Mouse (Mus musculus) naive thymus-derived CD4-positive, alpha-beta T cell, adult 2 months (primary cell): Measurements from ENCODE around the gene Gdf15.

ENCODE experiments used
- DNase-seq: peaks from one replicate; pipeline ENCODE4 v3.0.0-alpha.2; 2011; ENCODE audit warnings: low read depth

Gene Gdf15

DNA sequence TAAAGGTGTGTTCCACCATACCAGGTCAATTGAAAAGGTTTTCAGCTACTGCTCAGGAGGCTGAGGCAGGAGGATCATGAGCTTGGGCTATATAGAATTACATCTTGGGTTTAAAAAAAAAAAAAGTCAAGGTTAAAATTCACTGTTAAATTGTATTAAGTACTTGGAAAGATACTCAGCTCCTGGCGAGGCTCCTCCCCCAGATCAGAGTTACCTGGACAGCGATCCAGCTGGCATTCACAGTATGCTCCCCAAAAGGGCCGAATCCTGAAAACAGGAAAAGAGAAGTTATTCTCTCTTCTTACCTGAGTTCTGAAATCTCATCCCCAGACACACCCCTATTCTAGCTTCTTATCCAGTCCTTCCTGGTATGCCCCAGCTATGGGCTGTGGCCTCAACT, 25.0 kb upstream of the Gdf15 start:
- DNase-seq, result no peak

DNA sequence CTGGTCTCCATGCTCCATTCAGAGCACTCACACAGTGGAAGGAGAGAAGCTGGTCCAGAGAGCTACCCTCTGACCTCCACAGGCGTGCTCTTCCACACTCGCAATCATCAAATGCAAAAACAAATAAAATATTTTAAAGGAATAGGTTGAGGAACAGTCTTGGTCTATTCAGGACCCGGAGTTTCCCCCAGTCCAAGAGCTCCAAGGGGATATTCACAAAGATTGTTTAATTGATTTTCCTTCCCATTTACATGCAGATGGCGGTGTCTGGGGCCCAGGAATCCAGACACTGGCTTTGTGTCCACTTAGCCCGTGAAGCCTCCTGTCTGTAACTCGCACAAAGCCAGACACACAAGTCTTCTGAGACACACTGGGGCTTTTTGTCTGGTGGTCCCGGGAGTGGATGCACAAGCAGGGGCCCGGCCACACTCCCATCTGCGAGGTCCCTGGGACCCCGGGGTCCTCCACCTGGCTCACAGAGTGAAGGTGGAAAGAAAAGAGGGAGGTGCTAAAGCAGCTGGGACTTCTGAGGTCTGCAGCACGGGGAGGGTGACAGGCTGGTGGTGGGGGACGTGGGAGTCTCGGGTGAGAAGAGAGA, 24.0 kb upstream of the Gdf15 start:
- no peak for DNase-seq

DNA sequence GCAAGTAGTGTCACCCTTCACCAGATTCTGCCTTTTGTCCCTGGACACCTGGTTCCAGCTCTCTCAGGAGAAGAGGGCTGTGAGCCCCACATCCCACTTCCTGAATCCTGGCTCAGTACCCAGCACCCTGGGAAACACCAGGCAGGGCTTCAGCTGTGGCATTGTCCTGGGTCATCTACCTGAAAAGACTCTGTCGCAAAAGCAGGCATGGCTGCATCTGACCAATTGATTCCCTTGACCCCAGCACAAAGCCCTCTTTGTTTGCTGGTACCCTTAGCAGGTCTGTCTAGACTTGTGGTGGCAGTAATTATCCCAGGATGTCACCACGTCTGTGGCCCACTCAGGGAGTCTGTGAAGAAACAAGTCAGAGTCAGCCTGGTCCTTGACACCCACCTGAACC, 23.2 kb upstream of the Gdf15 start:
- DNase-seq, result no peak

DNA sequence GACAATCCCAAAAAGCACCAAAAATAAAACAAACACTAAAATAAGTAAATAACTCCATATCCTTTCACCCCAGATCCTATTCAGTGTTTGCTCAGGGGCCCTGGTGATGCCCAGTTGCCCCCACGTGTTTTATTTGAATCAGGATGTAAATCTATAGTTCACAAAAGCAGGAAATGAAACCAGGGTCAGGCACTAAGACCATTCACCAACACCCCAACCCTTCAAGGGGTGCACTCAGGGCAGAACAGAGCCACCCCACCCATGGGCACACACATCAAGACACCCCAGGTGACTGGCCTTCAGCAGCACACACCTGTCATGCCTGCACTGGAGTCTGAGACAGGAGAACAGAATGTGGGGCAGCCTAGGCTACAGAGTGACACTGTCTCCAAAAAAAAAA, 21.9 kb upstream of the Gdf15 start:
- DNase-seq, result no peak

DNA sequence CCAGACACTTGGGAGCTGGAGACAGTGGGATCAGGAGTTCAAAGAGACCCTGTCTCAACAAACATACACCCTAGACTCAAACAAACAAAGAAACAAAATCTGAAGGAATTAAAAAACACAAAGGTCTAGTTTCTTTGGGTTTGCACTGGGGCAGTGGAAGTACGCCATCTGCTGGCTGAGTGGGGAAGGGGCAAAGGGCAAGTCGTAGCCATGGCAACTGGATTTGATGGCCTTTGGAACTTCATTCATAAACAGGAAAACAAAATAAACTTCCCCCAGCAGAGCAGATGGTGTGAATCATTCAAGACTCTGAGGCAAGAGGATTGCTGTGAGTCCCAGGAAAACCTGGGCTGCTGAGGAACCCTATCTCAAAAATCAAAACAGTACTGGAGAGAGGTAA, 21.0 kb upstream of the Gdf15 start:
- peak; percentile 85 for DNase-seq

DNA sequence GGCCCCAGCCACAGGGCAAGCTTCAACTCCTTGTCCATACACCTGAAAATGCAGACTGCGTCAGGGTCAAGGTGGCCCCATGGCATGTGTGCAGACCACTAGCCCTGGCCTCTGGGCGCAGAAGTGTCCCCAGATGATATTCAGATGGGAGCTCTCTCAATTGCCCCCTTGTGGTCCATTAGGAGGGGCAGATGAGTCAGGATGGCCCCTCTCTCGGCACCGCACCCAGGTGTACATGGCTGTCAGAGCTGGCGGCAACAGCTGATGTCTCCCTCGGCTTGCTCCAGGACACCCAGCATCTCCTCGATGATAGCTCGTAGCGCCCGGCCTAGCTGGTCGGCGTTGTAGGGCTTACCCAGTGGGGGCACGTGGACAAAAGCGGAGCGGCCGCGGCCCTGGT, 18.1 kb upstream of the Gdf15 start:
- DNase-seq, result no peak

DNA sequence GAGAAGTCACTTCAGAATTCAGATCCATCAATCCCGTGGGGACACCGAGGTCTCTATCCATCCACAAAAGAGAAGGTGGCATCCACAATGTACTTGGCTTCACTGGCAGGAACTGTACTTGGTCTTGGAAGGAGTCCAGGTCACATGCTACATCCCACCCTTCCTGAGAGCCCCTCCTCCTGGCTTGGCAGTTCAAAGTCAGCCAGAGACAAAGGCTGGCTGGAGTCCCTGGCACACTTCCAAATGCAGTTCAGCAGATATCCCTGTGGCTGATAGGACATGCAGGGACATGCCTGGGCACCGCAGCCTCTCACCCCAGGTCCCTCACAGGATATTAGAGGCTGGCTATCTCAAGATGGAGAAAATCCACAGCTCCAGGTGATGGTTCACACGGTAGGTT, 17.1 kb upstream of the Gdf15 start:
- DNase-seq, result no peak

DNA sequence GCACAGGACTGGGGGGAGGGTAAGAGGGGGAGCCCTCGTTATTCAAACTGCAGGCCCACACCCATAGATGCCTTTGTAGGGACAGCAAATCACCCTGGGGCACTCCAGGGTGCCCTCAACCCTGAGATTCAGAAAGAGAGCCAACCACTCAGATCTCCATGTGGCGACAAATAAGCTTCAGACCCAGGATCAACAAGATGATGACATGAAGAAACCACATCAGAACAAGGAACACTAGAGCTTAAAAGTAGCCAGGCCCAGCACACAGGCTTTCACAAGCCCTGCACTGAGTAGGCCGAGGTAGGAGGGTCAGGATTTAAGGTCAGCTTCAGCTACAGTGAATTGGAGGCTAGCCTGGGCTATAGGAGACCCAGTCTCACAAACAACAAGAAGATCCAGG, 16.7 kb upstream of the Gdf15 start:
- no peak for DNase-seq

DNA sequence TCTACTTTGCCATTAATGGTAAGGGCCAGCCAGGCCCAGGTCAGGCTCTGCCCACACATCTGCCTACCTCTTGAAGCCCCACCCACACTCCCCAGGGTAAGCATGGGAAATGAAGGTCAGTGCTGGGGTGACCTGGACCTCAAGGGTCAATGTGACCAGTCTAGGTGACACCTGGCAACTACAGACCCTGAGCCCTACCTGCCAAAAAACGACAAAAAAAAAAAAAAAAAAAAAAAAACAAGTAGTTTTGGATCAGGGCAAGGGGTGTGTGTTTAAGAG, 15.8 kb upstream of the Gdf15 start:
- no peak for DNase-seq

DNA sequence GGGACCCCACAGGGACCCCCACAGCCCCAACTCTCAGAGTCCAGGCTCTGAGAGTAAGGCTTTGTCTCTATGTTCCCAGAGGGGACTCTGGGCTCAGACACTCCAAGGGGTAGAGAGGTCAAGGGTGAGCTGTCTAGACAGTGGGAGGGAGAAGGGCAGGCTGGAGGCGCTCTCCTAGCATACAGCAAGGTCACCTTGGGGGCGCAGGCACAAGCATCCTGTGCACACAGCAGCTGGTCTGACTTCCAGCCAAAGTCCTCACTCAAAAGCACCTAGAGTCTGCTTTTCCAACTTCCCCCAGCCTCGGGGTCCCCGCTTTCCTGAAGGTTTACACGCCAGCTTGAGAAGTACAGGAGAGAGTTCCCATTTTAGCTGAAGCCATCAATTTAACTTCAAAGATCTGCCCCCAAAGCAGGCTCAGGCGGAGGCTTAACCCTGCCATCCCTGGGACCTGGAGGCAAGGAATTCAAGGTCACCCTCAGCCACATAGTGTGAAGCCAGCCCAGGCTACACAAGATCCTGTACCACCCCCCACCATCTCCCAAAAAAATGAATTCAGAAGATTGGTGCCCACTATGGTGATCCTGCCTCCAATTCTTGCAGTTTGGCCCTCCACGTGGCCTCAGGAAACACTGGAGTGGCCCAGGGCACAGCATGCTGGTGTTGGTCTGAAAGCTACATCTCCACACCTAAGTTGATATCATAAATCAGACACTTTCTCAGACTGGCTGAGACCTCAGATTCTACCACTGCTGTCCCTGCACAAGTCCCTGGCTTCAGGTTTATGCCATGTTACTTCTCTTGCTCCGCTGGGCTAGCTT, 15.3 kb upstream of the Gdf15 start:
- DNase-seq, result no peak

DNA sequence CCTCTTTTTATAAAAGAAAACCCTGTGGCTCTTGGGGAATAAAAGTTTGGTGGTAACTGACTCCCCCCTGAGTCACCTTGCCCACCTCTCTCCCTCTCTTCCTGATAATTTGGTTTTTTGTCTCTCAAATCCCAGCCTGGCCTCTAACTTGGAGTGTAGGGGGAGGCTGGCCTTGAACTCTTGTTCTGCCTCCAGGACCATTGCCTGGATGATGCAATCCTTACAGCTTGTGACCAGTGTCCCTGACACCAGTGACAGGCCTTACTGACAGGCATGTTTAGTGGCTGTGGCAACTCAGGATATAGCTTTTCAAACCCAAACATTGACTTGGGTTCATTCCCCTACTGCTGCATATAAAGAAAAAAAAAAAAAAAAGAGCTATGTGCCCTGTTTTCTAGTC, 14.5 kb upstream of the Gdf15 start:
- DNase-seq, result no peak

DNA sequence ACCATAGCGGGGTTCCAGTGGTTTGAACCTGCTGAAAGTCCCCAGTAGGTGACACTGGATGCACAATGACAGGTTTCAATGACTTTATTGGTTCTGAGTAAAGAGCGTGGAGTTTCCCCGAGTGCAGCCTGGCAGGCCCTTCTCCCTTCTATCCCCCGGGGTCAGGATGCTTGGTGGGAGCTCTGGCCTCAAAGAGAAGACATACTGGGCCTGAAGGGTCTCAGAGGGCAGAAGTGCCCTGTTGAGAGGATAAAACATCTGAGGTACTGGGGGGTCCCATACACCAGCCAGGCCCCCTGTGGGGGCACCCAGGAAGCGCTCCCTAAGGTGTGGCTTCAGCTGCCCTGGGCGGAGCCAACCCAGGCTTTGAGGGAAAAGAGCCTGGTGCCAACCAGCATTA, 14.1 kb upstream of the Gdf15 start:
- DNase-seq, result no peak

DNA sequence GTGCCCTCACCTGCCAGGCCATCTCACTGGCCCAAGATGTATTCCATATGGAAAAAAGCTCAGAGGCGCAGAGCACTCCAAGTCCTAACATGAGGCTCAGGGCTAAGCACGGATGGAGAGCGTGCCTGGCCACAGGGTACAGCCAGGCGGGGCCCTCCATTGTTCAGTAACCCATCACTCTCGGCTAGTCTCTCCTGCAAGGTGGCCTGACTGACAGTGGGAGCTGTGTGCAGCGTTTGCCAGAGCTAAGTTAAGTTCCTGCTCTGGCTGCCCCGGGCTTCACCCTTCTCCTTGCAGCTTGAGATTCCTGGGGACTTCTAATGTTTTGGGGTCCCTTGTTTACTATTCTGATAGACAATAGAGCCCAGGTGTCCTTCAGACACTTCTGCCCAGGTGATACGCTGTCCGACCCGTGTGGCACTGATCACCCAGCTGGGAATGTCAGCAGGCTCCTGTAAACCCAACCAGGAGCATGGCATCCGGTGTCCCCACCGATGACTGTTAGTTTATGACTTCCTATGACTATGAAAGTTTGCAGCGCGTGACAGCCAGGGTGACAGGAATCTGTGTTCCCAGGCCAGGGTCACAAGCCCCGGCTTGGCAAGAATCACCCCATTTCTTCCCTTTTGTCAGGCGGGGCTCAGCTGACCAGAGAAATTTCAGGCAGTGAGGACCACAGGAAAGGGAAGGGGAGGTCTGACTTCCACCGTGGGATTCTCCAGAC, 13.4 kb upstream of the Gdf15 start:
- no peak for DNase-seq

DNA sequence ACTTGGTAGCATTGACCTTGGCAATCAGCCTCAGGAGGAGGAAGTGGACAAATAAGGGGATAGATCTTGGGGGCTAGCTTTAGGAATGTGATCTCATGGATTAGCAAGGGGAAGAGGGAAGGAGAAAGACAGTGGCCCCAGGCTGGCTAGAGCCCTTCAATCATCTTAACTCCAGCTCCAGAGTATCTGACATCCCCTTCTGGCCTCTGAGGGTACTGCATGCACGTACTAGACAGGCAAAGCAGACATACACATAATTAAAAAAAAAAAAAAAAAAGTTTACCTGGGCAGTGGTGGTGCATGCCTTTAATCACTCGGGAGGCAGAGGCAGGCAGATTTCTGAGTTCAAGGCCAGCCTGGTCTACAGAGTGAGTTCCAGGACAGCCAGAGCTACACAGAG, 11.8 kb upstream of the Gdf15 start:
- DNase-seq, result peak; percentile 54

DNA sequence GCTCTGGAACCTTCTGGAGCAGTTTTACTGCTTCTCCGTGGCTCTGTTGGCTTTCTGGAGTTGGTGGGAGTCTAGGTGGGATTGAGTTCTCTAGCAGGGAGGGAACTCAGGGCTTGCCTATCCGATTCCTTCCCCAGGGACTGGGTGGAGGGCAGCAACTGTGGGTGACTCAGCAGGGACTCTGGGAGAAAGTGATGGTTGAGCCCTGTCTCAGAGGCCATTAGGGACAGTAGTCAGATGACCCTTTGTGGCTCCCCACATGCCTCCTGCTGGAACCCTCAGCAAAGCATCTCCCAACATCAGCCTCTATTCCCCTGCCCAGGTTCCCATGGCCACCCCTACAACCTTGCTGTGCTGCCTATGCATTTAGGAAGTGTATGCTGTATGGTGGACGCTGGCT, 10.8 kb upstream of the Gdf15 start:
- DNase-seq, result no peak

DNA sequence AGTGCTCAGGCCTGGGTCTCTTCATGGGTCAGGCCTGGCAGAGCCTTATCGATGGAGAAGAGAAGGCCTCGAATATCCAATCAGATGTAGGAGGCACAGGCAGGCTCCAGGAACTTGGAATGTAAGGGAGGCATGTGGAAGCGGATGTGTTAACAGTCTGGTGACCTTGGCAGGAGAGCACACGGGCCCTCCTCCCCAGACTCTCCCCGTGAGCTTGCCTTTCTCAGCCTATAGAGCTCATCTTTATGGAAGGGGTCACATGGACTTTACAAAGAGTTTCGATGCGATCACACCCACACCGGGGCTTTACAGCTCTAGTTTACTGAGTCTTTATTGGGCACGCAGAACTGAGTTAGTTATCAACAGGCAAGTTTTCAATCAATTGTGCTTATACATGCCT, 6.5 kb upstream of the Gdf15 start:
- no peak for DNase-seq

DNA sequence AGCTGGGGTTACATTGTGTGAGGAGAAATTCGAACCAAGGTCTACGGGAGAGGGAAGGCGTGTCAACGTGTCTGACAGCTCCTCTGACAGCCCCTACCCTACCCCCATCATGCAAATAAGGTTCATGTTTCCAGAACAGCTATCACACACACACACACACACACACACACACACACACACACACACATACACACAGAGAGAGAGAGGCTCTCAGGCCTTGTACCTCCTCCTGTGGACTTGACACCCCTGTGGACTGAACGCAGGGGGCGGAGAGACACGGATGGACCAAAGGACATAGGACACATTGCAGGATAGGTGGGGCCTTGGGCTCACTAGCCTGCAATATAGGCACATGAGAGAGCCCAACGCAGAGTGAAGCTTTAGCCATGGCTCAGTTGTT, 4.6 kb upstream of the Gdf15 start:
- DNase-seq, result no peak

DNA sequence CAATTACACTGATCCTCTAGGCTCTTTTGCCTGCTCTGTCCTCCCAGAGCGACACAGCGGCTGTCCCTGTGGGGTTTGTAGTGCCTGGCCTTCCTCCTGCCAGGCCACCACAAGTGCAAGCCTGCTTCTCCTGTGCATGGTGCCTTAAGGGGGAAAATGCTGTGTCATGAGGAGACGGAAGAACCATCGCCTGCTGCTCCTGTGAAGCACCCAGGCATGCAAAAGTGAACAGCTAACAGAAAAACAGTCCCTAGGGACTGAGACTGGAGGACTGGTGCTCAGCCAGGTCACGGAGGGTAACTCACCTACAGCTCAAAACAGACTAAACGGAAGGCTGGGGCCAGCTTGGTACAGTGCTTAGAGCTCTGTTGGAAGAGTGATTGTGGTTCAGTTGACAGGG, 3.3 kb upstream of the Gdf15 start:
- DNase-seq, result no peak

DNA sequence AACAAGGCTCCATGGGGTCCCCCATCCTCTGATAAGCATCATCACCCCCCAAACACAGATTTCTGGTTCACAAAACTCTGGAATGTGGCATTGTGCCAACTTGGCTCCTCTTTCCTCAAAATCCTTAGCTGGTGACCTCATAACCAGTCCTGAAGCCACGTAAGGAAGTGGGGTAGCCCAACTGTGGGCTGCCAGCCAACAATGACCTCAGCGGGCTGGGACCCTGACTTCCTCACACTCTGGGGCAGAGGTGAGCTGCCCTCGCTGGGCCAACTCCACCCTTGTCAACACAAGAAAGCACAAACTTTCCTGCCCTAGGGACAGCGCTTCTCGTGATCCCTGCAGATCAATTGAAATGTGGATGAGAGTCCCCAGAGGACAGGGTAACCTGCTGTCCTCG, 1.8 kb upstream of the Gdf15 start:
- DNase-seq, result no peak

DNA sequence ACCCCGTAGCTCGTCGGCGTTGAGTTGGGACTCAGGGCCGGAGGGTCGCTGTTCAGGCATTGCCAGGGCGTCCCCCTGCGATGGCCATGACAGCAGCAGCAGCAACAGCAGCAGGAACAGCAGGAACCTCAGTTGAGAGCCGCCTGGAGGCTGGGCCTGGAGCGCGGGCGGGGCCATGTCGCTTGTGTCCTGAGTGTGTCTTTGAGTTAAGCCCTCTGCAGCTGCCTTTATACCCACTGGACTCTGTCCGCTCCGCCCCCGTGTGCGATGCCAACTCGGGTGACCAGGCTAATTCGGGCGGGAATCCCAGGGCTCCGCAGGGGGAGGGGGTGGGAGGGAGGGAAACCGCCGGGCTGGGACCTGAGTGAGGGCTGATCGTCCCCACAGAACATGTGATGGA, 820 bp downstream of the Gdf15 start:
- no peak for DNase-seq

DNA sequence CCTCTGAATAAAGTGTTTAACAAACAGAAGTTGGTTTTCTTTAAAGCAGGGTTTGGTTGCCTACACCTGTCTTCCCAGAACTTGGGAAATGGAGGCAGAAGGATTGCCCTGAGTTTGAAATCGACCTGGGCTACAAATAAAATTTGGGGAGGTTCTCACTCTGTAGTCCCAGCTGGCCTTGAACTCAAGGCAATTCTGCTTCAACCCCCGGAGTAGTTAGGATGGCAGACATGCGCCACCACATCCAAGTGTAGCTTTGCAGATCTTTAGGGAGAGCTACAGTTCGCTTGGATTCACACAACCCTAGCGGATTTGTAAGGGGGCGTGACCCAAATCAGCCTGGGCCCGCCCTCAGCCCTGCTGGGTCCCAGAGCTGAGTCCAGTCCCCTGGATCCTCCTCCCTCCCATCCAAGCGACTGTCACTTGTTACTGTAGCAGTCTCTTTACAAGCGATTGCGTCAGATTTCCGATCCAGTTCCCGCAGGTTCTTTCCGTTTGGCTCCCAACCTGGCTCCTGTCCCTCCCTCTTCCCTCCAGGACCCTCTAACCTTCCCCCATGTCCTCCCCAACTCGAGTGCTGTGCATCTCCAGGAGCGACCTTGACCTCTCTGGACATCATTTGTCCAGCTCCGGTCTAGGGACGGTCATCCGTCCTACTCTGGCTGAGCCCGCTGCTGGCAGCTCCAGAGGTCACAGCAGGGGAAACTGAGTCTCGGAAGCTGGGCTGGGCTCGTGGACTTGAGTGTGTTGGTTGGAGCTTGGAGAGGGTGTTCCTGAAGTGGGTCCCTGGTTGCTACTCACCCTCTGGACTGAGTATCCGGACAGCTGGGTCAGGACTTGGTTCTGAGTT, 1.5 kb downstream of the Gdf15 start:
- peak; percentile 35 for DNase-seq

DNA sequence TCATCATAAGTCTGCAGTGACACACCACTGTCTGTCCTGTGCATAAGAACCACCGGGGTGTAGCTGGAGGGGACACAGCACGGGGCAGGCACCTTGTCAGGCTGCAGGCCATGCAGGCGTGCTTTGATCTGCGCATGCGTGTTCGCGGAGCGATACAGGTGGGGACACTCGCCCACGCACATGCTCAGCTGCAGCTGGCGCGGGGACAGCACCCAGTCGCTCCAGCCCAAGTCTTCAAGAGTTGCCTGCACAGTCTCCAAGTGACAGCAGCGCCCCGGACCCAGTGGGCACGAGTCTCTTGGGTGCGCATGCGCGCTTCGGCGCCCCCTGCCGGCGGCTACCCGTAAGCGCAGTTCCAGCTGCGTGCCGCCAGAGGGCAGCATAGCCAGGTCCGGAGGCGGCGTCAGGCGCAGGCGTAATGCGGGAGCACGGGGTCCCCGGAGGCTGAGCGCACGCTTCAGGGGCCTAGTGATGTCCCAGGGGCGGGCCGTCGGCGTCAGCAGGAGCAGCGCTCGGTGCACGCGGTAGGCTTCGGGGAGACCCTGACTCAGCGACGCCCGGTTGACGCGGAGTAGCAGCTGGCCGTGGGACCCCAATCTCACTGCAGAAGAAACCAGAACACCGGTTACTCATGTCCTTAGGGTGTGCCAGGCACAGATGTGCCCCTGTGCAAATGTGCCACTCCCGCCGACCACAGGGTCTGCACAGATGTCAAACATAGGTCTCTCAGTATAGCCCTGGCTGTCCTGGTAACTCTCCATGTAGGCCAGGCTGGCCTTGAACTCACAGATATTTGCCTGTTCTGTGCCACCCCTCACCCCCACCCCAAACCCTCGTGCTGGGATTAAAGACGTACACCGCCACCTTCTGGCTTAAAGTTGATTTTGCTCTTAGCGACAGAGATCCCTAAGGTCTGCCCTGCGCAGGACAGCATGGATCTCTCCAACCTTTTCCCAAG, 2.4 kb downstream of the Gdf15 start:
- peak; percentile 99 for DNase-seq
